Mouse (Mus musculus) kidney, embryonic 14.5 days (tissue): Measurements from ENCODE around the gene Pard3. TPM values are rescaled to one million over a fixed set of nuclear protein-coding genes. Genes with fewer than 3 reads are reported as not detected.

Source experiments
- ATAC-seq: fragments of 200-750 bp; cut with Nextera tagmentation; 2 replicates; pipeline ENCODE4 v1.8.0; 2017; ENCODE audit warnings: moderate number of reproducible peaks, mild to moderate bottlenecking, moderate TSS enrichment, moderate library complexity; ENCODE audit not compliant: low FRiP score, low TSS enrichment
- H3K27ac ChIP-seq: fragments of 300-500 bp; sonication (generic); 2 replicates; pipeline ENCODE4 v1.5.1; 2014; ENCODE audit warnings: low read depth, mild to moderate bottlenecking, low read length, moderate library complexity, mixed read lengths
- H3K27me3 ChIP-seq: fragments of 300-500 bp; sonication (generic); 2 replicates; pipeline ENCODE4 v1.6.1; 2014; ENCODE audit warnings: mild to moderate bottlenecking, low read length; ENCODE audit not compliant: control insufficient read depth, insufficient read depth
- H3K36me3 ChIP-seq: fragments of 300-500 bp; sonication (generic); 2 replicates; pipeline ENCODE4 v1.6.1; 2014; ENCODE audit warnings: low read length, mixed read lengths; ENCODE audit not compliant: control insufficient read depth, insufficient read depth
- H3K4me1 ChIP-seq: fragments of 300-500 bp; sonication (generic); 2 replicates; pipeline ENCODE4 v1.6.1; 2014; ENCODE audit warnings: low read length, mixed read lengths; ENCODE audit not compliant: control insufficient read depth, insufficient read depth
- H3K4me2 ChIP-seq: fragments of 300-500 bp; sonication (generic); replicated peaks from 2 replicates; pipeline ENCODE4 v1.6.1; 2014; ENCODE audit warnings: low read depth, mild to moderate bottlenecking, low read length
- H3K4me3 ChIP-seq: fragments of 300-500 bp; sonication (generic); 2 replicates; pipeline ENCODE4 v1.5.1; 2014; ENCODE audit warnings: mild to moderate bottlenecking, low read length
- H3K9ac ChIP-seq: fragments of 300-500 bp; sonication (generic); 2 replicates; pipeline ENCODE4 v1.6.1; 2014; ENCODE audit warnings: low read depth, mild to moderate bottlenecking, low read length, moderate library complexity
- H3K9me3 ChIP-seq: fragments of 300-500 bp; sonication (generic); 2 replicates; pipeline ENCODE4 v1.6.1; 2016; ENCODE audit warnings: low read length; ENCODE audit not compliant: control insufficient read depth
- WGBS: fragments of 180-500 bp; shearing (Covaris S2); extraction: QIAGEN DNeasy Blood & Tissue Kit; methylation state at CpG from one replicate; pipeline ENCODE4 v1.1.7; 2014; 5-methylcytosine and 5-hydroxymethylcytosine counted together
- polyA plus RNA-seq: library from polyadenylated mRNA; unstranded; fragments of >200 nt; fragmentation: Nextera tagmentation; extraction: Ambion mirVana; gene quantifications from 2 replicates; pipeline ENCODE4 v1.2.1, GENCODE M21; 2014

Pard3 gene
- polyA plus RNA-seq, 1 experiment from 2014 or later = 36.9 TPM

DNA sequence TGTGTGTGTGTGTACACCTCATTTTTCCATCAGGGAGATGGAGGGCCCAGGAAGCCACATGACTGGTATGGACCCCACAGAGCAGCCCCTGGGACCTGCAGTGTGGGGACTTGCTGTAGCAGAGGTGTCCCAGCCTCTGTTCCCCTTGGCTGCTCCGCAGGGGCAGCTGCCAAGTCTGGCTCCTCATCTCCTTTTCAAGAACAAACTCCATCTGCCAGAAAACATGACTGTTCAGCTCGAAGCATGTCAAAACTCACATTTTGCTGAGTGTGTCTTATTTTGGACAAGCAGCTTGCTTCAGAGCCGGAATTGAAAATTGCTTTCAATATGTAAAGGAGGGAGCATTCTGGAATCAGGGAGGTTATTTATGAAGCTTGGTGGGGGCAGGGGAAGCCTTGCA lies 471.1 kb downstream of the Pard3 start:
- no peak for ATAC-seq

DNA sequence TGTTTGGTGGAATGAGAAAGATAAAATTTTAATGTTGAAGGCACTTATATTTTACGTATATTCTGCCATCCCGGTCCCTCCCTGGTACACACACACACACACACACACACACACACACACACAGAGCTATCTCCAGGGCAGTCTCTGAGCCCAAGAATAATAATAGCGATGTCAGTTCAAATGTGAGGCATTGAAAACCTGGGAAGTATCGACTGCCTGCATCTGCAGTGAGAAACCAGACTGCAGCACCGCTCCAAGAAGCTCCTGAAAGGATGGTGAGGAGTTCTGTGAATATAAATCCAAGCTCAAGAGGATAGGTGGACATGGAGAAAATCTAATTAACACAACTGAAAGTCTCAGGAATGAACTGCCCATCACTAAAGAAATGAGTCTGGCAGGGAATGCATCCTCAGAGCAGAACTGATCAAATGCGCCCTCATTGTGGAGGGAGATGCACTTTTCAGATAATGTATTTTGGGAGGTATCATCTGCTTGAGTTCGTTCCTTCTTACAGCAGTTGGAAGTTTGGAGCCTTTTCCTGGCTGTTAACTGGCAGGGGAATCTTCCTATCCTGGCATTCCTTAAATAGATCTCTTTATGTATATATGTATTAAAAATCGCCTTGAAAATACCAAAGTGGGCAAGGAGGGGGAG lies 471.6 kb downstream of the Pard3 start:
- no peaks in the 10 kb centered on the region for H3K36me3 ChIP-seq
- no peak overlapping the region for H3K4me2 ChIP-seq
- WGBS = 84% methylated on average over 8 of the region's 8 CpGs
- H3K27ac ChIP-seq = no peak overlapping the region
- peaks cover 6% of the 10 kb centered on the region; the same call in 1 of the 2 replicates for H3K4me1 ChIP-seq
- H3K27me3 ChIP-seq = no peaks in the 10 kb centered on the region
- no peaks in the 10 kb centered on the region for H3K9me3 ChIP-seq
- no peak for ATAC-seq
- H3K4me3 ChIP-seq = no peak overlapping the region
- H3K9ac ChIP-seq = no peak overlapping the region

More for the DNA sequence above, 471.1 kb downstream of the Pard3 start:
- Histone ChIP-seq H3K9me3 (no peaks in the 10 kb centered on the region), H3K27me3 (no peaks in the 10 kb centered on the region), H3K4me3 (no peak overlapping the region), H3K27ac (no peak overlapping the region), H3K36me3 (no peaks in the 10 kb centered on the region), H3K4me1 (peaks cover 6% of the 10 kb centered on the region; the same call in 1 of the 2 replicates), H3K4me2 (no peak overlapping the region), H3K9ac (no peak overlapping the region)
- WGBS = 71% methylated on average over 3 of the region's 3 CpGs

DNA sequence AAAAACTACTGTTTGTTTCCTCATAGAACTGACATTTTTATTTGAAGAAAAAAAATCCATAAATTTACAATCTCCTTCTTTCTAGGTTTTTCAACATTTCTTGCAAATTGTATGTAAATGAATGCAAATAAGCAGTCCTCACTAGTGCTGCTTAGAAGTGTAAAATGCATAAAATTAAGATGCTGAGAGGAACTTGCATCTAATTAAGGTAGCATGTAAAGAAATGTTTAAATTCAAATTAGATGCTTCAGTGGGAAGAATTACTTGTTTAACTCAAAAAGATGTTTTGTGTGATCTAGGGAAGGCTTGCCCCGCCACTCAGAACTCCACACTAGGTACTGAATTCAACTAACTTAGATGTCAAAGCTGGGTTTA lies 472.1 kb downstream of the Pard3 start:
- Histone ChIP-seq H3K9ac (no peak overlapping the region), H3K27me3 (no peaks in the 10 kb centered on the region), H3K4me2 (no peak overlapping the region), H3K36me3 (no peaks in the 10 kb centered on the region), H3K9me3 (no peaks in the 10 kb centered on the region), H3K4me1 (peaks cover 6% of the 10 kb centered on the region; the same call in 1 of the 2 replicates), H3K27ac (no peak overlapping the region), H3K4me3 (no peak overlapping the region)
- WGBS = 97% methylated on average over 1 of the region's 1 CpGs
- no peak for ATAC-seq

DNA sequence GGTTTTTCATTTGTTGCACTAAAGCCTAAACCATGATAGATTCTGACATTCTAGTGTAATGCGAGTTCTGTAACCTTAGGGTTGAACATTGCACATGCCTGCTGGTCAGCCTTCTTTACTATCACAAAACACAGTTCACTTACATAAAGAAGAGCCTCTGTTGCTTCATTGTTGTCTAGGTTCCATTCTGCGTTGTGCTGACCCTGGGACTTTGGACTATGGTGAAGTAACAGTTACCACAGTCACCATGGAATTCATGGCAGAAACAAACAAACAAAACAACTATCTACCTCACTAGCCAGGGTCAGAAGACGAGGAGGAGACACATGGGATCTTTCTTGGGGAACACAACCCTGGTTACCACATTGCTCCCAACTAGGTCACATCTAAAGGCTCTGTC lies 476.1 kb downstream of the Pard3 start:
- peaks cover 1% of the 10 kb centered on the region; the same call in 1 of the 2 replicates for H3K4me1 ChIP-seq
- ATAC-seq = no peak

DNA sequence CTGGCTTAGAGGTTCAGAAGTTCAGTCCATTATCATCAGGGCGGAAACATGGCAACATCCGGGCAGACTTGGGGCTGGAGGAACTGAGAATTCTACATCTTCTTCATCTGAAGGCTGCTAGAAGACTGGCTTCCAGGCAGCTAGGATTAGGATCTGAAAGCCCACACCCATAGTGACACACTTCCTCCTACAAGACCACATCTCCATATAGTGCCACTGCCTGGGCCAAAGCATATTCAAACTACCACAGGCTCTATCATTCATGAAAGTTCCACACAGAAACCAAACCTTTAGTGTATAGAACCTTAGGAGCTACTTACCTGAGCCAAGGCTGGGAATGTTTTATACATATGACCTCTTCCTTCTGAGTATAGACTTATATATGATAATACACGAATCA lies 476.6 kb downstream of the Pard3 start:
- 90% methylated on average over 3 of the region's 3 CpGs for WGBS

More for the DNA sequence above, 476.1 kb downstream of the Pard3 start:
- Histone ChIP-seq H3K36me3 (no peaks in the 10 kb centered on the region), H3K9me3 (no peaks in the 10 kb centered on the region), H3K27ac (no peak overlapping the region), H3K27me3 (no peaks in the 10 kb centered on the region), H3K4me2 (no peak overlapping the region), H3K9ac (no peak overlapping the region), H3K4me3 (no peak overlapping the region)
- WGBS = 90% methylated on average over 3 of the region's 3 CpGs

DNA sequence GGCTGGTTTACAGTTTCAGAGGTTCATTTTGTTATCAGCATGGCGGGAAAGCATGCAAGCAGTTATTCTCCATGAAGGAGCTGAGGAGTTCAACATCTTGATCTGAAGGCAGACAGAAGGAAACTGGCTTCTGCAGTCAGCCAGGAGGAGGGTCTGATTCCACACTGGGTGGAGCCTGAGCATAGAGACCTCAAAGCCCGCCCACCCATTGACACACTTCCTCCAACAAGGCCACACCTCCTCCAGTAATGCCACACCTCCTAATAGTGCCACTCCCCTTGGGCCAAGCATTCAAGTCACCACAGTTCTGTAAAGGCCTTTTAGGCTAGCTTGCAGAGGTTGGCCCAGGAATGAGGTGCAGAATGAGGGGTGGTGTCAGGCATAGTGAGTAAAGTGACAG lies 478.5 kb downstream of the Pard3 start:
- no peak for ATAC-seq
- H3K36me3 ChIP-seq = no peaks in the 10 kb centered on the region
- H3K4me2 ChIP-seq = no peak overlapping the region
- H3K4me1 ChIP-seq = no peaks in the 10 kb centered on the region
- H3K27me3 ChIP-seq = no peaks in the 10 kb centered on the region
- H3K9ac ChIP-seq = no peak overlapping the region
- no peak overlapping the region for H3K27ac ChIP-seq
- no peaks in the 10 kb centered on the region for H3K9me3 ChIP-seq
- WGBS = 78% methylated on average over 2 of the region's 2 CpGs
- no peak overlapping the region for H3K4me3 ChIP-seq

More for the DNA sequence above, 476.6 kb downstream of the Pard3 start:
- H3K4me2 ChIP-seq = no peak overlapping the region
- H3K9me3 ChIP-seq = no peaks in the 10 kb centered on the region
- no peak overlapping the region for H3K27ac ChIP-seq
- no peaks in the 10 kb centered on the region for H3K36me3 ChIP-seq
- no peaks in the 10 kb centered on the region for H3K27me3 ChIP-seq
- no peak overlapping the region for H3K4me3 ChIP-seq
- H3K9ac ChIP-seq = no peak overlapping the region
- no peak for ATAC-seq
- no peaks in the 10 kb centered on the region for H3K4me1 ChIP-seq

DNA sequence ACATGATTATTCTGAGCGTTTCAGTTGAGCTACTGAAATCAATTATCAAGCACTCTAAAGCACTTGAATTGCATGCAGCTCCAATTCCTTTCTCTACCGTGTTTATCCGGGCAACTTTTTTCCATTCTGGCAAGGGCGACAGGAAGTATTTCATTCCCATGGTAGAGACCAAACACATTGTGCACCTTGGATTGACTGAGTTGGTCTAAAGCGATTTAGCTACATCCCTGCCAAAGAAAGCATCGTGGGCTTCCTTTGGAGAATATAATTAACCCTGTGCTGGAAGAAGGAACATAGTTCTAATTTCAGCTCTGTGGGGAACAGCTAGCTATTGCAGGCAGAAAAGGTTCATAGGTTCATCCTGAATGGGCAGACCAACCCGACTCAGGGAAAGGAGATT lies 480.0 kb downstream of the Pard3 start:
- no peak overlapping the region for H3K27ac ChIP-seq
- no peak overlapping the region for H3K4me2 ChIP-seq
- WGBS = 66% methylated on average over 7 of the region's 7 CpGs
- no peaks in the 10 kb centered on the region for H3K9me3 ChIP-seq
- no peak for ATAC-seq
- no peak overlapping the region for H3K9ac ChIP-seq
- H3K36me3 ChIP-seq = no peaks in the 10 kb centered on the region
- no peaks in the 10 kb centered on the region for H3K4me1 ChIP-seq
- H3K4me3 ChIP-seq = no peak overlapping the region
- H3K27me3 ChIP-seq = no peaks in the 10 kb centered on the region

DNA sequence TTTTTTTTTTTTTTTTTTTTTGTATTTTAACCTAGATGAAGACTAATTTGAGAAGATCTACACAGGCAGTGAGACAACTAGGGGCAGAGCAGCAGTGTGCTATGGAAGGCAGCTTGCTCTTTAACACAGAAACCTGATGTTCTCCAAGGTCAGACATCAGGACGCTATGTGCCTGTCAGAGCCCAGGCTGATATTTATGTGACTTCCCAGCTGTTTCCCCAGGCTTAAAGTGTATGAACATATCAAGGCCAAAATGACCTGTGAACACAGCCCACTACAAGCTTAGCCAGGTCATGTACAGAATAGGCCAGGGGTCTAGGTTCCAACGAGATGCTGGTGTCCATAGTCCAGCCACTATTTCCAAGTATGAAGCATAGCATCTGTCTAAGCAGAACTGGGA lies 482.5 kb downstream of the Pard3 start:
- Histone ChIP-seq H3K27me3 (no peaks in the 10 kb centered on the region), H3K27ac (no peak overlapping the region), H3K9me3 (no peaks in the 10 kb centered on the region), H3K4me2 (no peak overlapping the region), H3K36me3 (no peaks in the 10 kb centered on the region), H3K4me3 (no peak overlapping the region), H3K4me1 (no peaks in the 10 kb centered on the region), H3K9ac (no peak overlapping the region)
- ATAC-seq = no peak
- 55% methylated on average over 2 of the region's 2 CpGs for WGBS

DNA sequence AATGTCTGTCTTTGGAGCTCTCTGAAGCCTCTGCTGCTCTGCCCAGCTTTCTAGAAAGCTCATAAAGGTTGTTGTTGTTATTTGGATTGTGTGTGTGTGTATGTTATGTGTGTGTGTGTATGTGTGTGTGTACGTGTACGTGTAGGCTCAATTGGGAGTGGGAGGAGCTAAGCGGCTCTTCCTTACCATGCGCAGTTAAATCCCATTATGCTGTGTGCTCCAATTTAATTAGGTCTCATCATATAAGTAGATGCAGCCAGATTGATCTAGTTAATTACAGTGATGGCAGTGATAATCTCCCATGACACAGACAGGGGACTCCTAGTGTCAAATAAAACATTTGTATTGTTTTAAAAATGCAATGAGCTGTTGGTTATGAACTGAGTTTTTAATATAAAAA lies 487.2 kb downstream of the Pard3 start:
- Histone ChIP-seq H3K27ac (no peak overlapping the region), H3K36me3 (no peaks in the 10 kb centered on the region), H3K27me3 (no peaks in the 10 kb centered on the region), H3K9ac (no peak overlapping the region), H3K4me2 (no peak overlapping the region), H3K9me3 (no peaks in the 10 kb centered on the region), H3K4me1 (0 out of 2 replicates have a peak, but pooled peaks cover 9% of the 10 kb centered on the region), H3K4me3 (no peak overlapping the region)
- 89% methylated on average over 4 of the region's 4 CpGs for WGBS
- no peak for ATAC-seq
